Mouse (Mus musculus) MEL (cell line): ENCODE data around the gene Nr5a2. TPM values are rescaled to one million over a fixed set of nuclear protein-coding genes. Genes with fewer than 3 reads are reported as not detected.

Experiments
- DNase-seq: peaks from one replicate; pipeline ENCODE4 v3.0.0; 2011; ENCODE audit warnings: low read depth, low spot score
- H3K27ac ChIP-seq: 2 replicates; pipeline ENCODE4 v1.5.1; 2012; ENCODE audit warnings: low read depth, mild to moderate bottlenecking, control low read depth, low read length, moderate library complexity; ENCODE audit not compliant: control insufficient read depth
- H3K27me3 ChIP-seq, 2 experiments: fragments of 150-350 bp in 1 of 2; sonication (generic) in 1 of 2; 2 replicates each; pipeline ENCODE4 v1.6.1; 2012; ENCODE audit warnings: low read length in 2 of 2, mild to moderate bottlenecking in 2 of 2, improper control_type of control experiment in 1 of 2, moderate library complexity in 1 of 2; ENCODE audit not compliant: insufficient read depth in 2 of 2, control insufficient read depth in 1 of 2
- H3K36me3 ChIP-seq, 2 experiments: 2 replicates each; pipeline ENCODE4 v1.6.1; 2012 to 2014; ENCODE audit warnings: low read length in 2 of 2, improper control_type of control experiment in 1 of 2, inconsistent platforms in 1 of 2, mild to moderate bottlenecking in 1 of 2; ENCODE audit not compliant: insufficient read depth in 2 of 2, control insufficient read depth in 1 of 2
- H3K4me1 ChIP-seq, 2 experiments: fragments of 150-350 bp in 1 of 2; sonication (generic) in 1 of 2; 2 replicates each; pipeline ENCODE4 v1.6.1; 2012; ENCODE audit warnings: low read length in 2 of 2, improper control_type of control experiment in 1 of 2, mild to moderate bottlenecking in 1 of 2; ENCODE audit not compliant: insufficient read depth in 2 of 2, control insufficient read depth in 1 of 2
- H3K4me3 ChIP-seq, 2 experiments: fragments of 150-350 bp in 1 of 2; sonication (generic) in 1 of 2; 2 replicates each; pipeline ENCODE4 v1.5.1; 2012; ENCODE audit warnings: low read depth in 2 of 2, low read length in 2 of 2, mild to moderate bottlenecking in 2 of 2, moderate library complexity in 2 of 2, control low read depth in 1 of 2, improper control_type of control experiment in 1 of 2; ENCODE audit not compliant: control insufficient read depth in 1 of 2, insufficient read depth in 1 of 2
- H3K79me2 ChIP-seq: 2 replicates; pipeline ENCODE4 v1.6.1; 2012; ENCODE audit warnings: mild to moderate bottlenecking, low read length, moderate library complexity; ENCODE audit not compliant: control insufficient read depth, poor library complexity, insufficient read depth
- H3K9ac ChIP-seq: 2 replicates; pipeline ENCODE4 v1.6.1; 2012; ENCODE audit warnings: low read depth, mild to moderate bottlenecking, control low read depth, low read length, moderate library complexity; ENCODE audit not compliant: control insufficient read depth, poor library complexity, severe bottlenecking
- H3K9me3 ChIP-seq: fragments of 150-350 bp; sonication (generic); replicated peaks from 2 replicates; pipeline ENCODE4 v1.6.1; 2012; ENCODE audit warnings: mild to moderate bottlenecking, low read length, improper control_type of control experiment, moderate library complexity; ENCODE audit not compliant: insufficient read depth
- CHD2 ChIP-seq: IDR thresholded peaks from 2 replicates; pipeline ENCODE4 v1.6.1; 2011; ENCODE audit warnings: low read length, improper control_type of control experiment
- CTCF ChIP-seq, 3 experiments: IDR thresholded peaks in 2 of 3; conservative IDR thresholded peaks in 1 of 3; 2 replicates each; pipeline ENCODE4 v1.5.1; 2011 to 2012; ENCODE audit warnings: low read length in 3 of 3, low read depth in 2 of 3, mild to moderate bottlenecking in 2 of 3, improper control_type of control experiment in 1 of 3, inconsistent platforms in 1 of 3, mixed read lengths in 1 of 3, moderate library complexity in 1 of 3; ENCODE audit not compliant: control insufficient read depth in 1 of 3, insufficient read depth in 1 of 3, poor library complexity in 1 of 3, severe bottlenecking in 1 of 3
- ELF1 ChIP-seq: IDR thresholded peaks from 2 replicates; pipeline ENCODE4 v1.6.1; 2014; ENCODE audit warnings: low read depth, mild to moderate bottlenecking, inconsistent platforms, low read length, improper control_type of control experiment, moderate library complexity
- GABPA ChIP-seq: IDR thresholded peaks from 2 replicates; pipeline ENCODE4 v1.6.1; 2012; ENCODE audit warnings: low read depth, mild to moderate bottlenecking, inconsistent platforms, low read length, improper control_type of control experiment, moderate library complexity
- KAT2A ChIP-seq: conservative IDR thresholded peaks from 2 replicates; pipeline ENCODE4 v1.6.1; 2012; ENCODE audit warnings: low read depth, low read length, improper control_type of control experiment, inconsistent platforms
- MAFK ChIP-seq: IDR thresholded peaks from 2 replicates; pipeline ENCODE4 v1.6.1; 2011; ENCODE audit warnings: low read depth, mild to moderate bottlenecking, low read length, improper control_type of control experiment, borderline replicate concordance
- MYB ChIP-seq: IDR thresholded peaks from 2 replicates; pipeline ENCODE4 v1.6.1; 2011; ENCODE audit warnings: mild to moderate bottlenecking, low read depth, low read length, improper control_type of control experiment
- NELFE ChIP-seq: IDR thresholded peaks from 2 replicates; pipeline ENCODE4 v1.6.1; 2011; ENCODE audit warnings: low read depth, low read length, improper control_type of control experiment
- NRF1 ChIP-seq: IDR thresholded peaks from 2 replicates; pipeline ENCODE4 v1.6.1; 2014; ENCODE audit warnings: low read depth, mild to moderate bottlenecking, inconsistent platforms, low read length, improper control_type of control experiment, moderate library complexity; ENCODE audit not compliant: poor library complexity, insufficient read depth, severe bottlenecking
- TBP ChIP-seq: IDR thresholded peaks from 2 replicates; pipeline ENCODE4 v1.8.0; 2011; ENCODE audit warnings: low read depth, low read length, improper control_type of control experiment
- USF2 ChIP-seq, 2 experiments: IDR thresholded peaks; 2 replicates each; pipeline ENCODE4 v1.6.1; 2011 to 2012; ENCODE audit warnings: improper control_type of control experiment in 2 of 2, low read length in 2 of 2, borderline replicate concordance in 1 of 2, inconsistent platforms in 1 of 2, low read depth in 1 of 2, mild to moderate bottlenecking in 1 of 2; ENCODE audit not compliant: insufficient read depth in 1 of 2
- ZC3H11A ChIP-seq: IDR thresholded peaks from 2 replicates; pipeline ENCODE4 v1.6.1; 2012; ENCODE audit warnings: low read depth, mild to moderate bottlenecking, inconsistent platforms, low read length, improper control_type of control experiment
- ZKSCAN1 ChIP-seq: IDR thresholded peaks from 2 replicates; pipeline ENCODE4 v1.6.1; 2012; ENCODE audit warnings: low read depth, mild to moderate bottlenecking, inconsistent platforms, low read length, improper control_type of control experiment, moderate library complexity
- polyA plus RNA-seq, 2 experiments: library from polyadenylated mRNA; stranded (reverse) in 1 of 2; unstranded in 1 of 2; fragments of >175 nt in 1 of 2; fragments of >200 nt in 1 of 2; gene quantifications; 2 replicates each; pipeline versions ENCODE4 v1.2.1 to v1.2.4; 2012; ENCODE audit warnings: low replicate concordance in 2 of 2, low read depth in 1 of 2; ENCODE audit not compliant: insufficient read length in 2 of 2, insufficient read depth in 1 of 2, missing spikeins in 1 of 2
- total RNA-seq: library from RNA; depleted of rRNA; stranded (reverse); fragments of 300-350 nt; gene quantifications from 2 replicates; pipeline ENCODE4 v1.2.3, GENCODE M21; 2012

Nr5a2 gene
- total and polyA plus RNA-seq, 3 experiments, result 0.03 to 0.39 TPM; not detected in 1

DNA sequence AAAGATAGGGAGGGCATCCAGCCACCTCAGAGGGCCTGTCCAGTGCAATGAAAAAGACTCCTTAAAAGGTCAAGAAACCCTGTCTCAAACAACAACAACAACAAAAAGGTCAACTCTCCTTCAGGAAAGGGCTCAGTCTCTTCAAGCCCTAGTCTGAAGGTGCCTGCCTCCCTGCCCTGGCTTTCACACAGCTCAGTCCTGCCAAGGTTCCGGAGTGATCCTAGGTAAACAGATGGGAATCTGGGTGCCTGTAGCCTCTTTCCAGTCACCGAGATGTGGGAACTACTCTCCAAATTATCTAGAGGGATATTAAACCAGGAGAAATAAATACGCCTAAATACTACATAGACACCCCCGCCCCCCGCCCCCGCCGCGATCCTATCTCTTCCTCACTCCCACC, 2.6 kb downstream of the Nr5a2 start:
- Histone ChIP-seq H3K4me3 (no peak overlapping the region), H3K4me1 (no peaks in the 10 kb centered on the region), H3K9me3 (no peaks in the 10 kb centered on the region), H3K36me3 (no peaks in the 10 kb centered on the region)
- TF ChIP-seq NRF1, result no peak
- no peak for TF ChIP-seq MYB
- no peak for TF ChIP-seq NELFE
- TF ChIP-seq, all 39 proteins: peak for 0
- Histone ChIP-seq H3K27ac (no peak overlapping the region), H3K9ac (no peak overlapping the region), H3K27me3 (no peaks in the 10 kb centered on the region), H3K79me2 (no peaks in the 10 kb centered on the region)
- no peak for DNase-seq

DNA sequence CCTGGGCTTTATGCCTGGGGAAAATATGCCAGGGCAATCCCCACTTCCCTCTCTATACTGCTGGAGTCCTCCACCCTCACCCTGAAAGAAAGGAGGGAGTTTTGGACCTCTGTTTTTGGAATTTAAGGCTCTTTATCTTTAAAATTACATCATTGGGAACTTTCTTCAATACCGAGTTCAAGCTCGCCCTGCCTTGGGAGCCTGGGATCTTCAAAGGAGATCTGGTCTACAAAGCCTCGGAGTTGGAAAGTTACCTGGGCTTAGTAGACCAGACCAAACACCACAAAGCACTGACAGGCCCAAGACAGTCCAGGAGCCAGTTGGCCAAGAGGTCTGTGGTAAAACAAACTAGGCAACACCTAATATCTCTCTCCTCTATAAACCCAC, 6.1 kb downstream of the Nr5a2 start:
- H3K27me3 ChIP-seq, result no peaks in the 10 kb centered on the region
- H3K9me3 ChIP-seq, result no peaks in the 10 kb centered on the region
- H3K4me1 ChIP-seq, result no peaks in the 10 kb centered on the region
- no peaks in the 10 kb centered on the region for H3K79me2 ChIP-seq
- no peak overlapping the region for H3K27ac ChIP-seq
- TF ChIP-seq MAFK, result no peak
- no peak for TF ChIP-seq KAT2A
- no peak for TF ChIP-seq USF2 (IDR thresholded peaks at IDR 0.05; ENCODE audit: borderline replicate concordance in 1 of 2, insufficient read depth in 1 of 2, low read depth in 1 of 2, low read length in 2 of 2)
- H3K36me3 ChIP-seq, result no peaks in the 10 kb centered on the region
- H3K9ac ChIP-seq, result no peak overlapping the region
- DNase-seq, result no peak
- H3K4me3 ChIP-seq, result no peak overlapping the region

DNA sequence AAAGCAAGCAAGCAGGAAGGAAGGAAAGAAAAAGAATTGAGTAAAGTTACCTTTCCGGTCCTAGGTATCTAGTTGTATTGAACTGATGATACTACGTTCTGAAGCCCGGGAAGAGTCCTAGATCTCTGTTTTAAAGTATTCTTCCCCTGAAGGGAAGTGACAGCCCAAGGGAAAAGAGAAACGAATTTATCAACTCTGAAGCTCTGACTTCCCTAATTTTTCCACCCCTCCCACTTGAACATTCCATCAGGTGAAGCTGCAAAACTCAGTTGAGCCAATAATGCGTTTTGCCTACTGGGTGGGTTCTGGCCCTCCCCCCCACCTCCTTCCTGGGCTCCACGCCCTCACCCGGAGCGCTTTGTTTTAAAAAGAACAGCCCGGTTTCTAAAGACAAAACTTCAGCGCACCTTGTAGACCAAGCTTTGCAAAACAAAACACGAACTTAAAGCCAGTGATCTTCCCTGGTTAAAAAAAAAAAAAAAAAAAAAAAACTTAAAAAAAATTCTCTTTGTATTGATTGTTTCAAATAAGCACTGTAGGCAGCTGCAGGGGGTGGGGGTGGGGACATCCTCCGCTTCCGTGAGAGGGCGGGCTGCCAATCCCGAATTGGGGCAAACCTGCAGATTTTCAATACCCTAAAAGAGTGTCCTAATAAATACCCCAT, 6.7 kb downstream of the Nr5a2 start:
- no peaks in the 10 kb centered on the region for H3K79me2 ChIP-seq
- H3K9me3 ChIP-seq, result no peaks in the 10 kb centered on the region
- no peaks in the 10 kb centered on the region for H3K27me3 ChIP-seq
- DNase-seq, result no peak
- H3K36me3 ChIP-seq, result no peaks in the 10 kb centered on the region
- H3K4me1 ChIP-seq, result no peaks in the 10 kb centered on the region
- TF ChIP-seq ZKSCAN1 (no peak), GABPA (no peak), ZC3H11A (no peak), TBP (no peak), CHD2 (no peak), CTCF (IDR thresholded peaks at IDR 0.05 in 2 of 3, conservative IDR thresholded peaks at IDR 0.05 in 1 of 3; ENCODE audit: control insufficient read depth in 1 of 3, insufficient read depth in 1 of 3, low read depth in 2 of 3, low read length in 3 of 3, poor library complexity in 1 of 3, severe bottlenecking in 1 of 3) (no peak), ELF1 (no peak)
- H3K9ac ChIP-seq, result no peak overlapping the region
- H3K4me3 ChIP-seq, result no peak overlapping the region
- H3K27ac ChIP-seq, result no peak overlapping the region
